Mouse (Mus musculus) heart, postnatal 0 days (tissue): ENCODE data around the gene Mgat4a.

Experiments
- CTCF ChIP-seq: IDR thresholded peaks from 2 replicates; pipeline ENCODE4 v1.5.1; 2016; ENCODE audit warnings: antibody characterized with exemption, control low read depth, low read depth
- EP300 ChIP-seq: IDR thresholded peaks from 2 replicates; pipeline ENCODE4 v1.6.1; 2016; ENCODE audit warnings: antibody characterized with exemption, low read depth

DNA sequence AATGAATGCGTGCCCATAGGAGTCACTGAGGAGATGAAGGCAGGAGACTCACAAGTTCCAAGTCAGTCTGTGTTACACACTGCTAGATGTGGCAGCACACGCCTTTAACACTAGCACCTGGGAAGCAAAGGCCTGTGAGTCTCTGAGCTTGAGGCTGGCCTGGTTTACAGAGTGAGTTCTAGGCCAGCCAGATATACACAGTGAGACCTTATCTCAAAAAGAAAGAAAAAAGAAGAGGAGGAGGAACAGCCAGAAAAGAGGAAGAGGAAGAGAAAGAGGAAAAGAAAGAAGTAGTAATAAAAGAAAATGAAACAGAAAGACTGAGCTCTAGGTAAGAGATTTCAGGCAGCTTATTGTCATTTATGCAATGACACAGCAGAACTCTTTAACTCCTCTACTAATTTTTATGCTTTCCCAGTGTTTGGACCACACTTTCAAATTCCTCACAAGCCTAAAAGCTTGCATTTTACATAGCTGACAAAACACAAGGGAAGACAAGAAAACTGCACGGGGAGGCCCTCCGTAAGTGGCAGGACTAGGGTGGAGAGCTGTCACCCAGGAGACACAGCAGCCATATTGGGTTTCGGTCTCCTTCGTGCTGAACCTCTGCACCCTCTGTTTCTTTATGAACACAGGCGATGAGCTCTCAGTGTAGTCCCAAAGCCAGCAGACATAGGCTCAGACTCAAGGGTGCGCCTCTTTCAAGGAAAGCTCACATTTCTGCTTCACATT is 113.5 kb downstream of the Mgat4a start:
- TF ChIP-seq CTCF: no peak
- no peak for TF ChIP-seq EP300
